In genomic region chr1:66700149-66700692, GRCm38 (mm10) we compare ENCODE assay signal across 8 mouse cellular contexts. TPM values are rescaled to one million over a fixed set of nuclear protein-coding genes. Genes with fewer than 3 reads are reported as not detected.
DNase-seq lines count a peak whose midpoint lies in the region; ATAC-seq lines count a peak whose summit lies in the region.

No protein-coding gene starts in this region.

- H3K36me3 ChIP-seq in heart, embryonic 16.5 days (ENCODE audit: control insufficient read depth, insufficient read depth): no peaks in the 10 kb centered on the region
- no peaks in the 10 kb centered on the region for H3K36me3 ChIP-seq in intestine, embryonic 15.5 days
- no peaks in the 10 kb centered on the region for H3K36me3 ChIP-seq in midbrain, embryonic 16.5 days (ENCODE audit: control insufficient read depth, insufficient read depth, low read length)

- H3K27ac ChIP-seq in heart, embryonic 16.5 days (ENCODE audit: low read length): no peak overlapping the region
- no peak overlapping the region for H3K27ac ChIP-seq in intestine, embryonic 15.5 days
- H3K27ac ChIP-seq in midbrain, embryonic 16.5 days (ENCODE audit: low read length): no peak overlapping the region

- intact Hi-C loops in heart, postnatal 25 days (cut with DNase I): loop anchor here (5.0 kb wide), 1 partner anchor 117 kb away; the partner anchor contains the start of gene Kansl1l
- intact Hi-C loops in left cerebral cortex, postnatal 36 days (cut with DNase I): loop anchor here (5.0 kb wide), 1 partner anchor 117 kb away; the partner anchor contains the start of gene Kansl1l

- ATAC-seq in heart, embryonic 16.5 days (replicated peaks; ENCODE audit: extremely low read depth, insufficient read depth, low FRiP score): no peak
- peak; percentile 41 for ATAC-seq in intestine, embryonic 15.5 days
- peak; percentile 70 for ATAC-seq in midbrain, embryonic 16.5 days

- H3K4me1 ChIP-seq in heart, embryonic 16.5 days (ENCODE audit: control insufficient read depth, insufficient read depth, low read length): peaks cover 13% of the 10 kb centered on the region
- 0 out of 2 replicates have a peak, but pooled peaks cover 3% of the 10 kb centered on the region for H3K4me1 ChIP-seq in intestine, embryonic 15.5 days (replicated peaks)
- H3K4me1 ChIP-seq in midbrain, embryonic 16.5 days (ENCODE audit: control insufficient read depth, insufficient read depth, low read length): peaks cover 19% of the 10 kb centered on the region

- H3K27me3 ChIP-seq in heart, embryonic 16.5 days (ENCODE audit: control insufficient read depth, insufficient read depth, low read length): no peaks in the 10 kb centered on the region
- H3K27me3 ChIP-seq in intestine, embryonic 15.5 days (replicated peaks): no peaks in the 10 kb centered on the region
- H3K27me3 ChIP-seq in midbrain, embryonic 16.5 days (ENCODE audit: control insufficient read depth, insufficient read depth, low read depth, low read length): no peaks in the 10 kb centered on the region

- DNase-seq in heart, postnatal 25 days (ENCODE audit: low spot score): no peak
- peak; percentile 36 for DNase-seq in brain, adult 2 months (ENCODE audit: low read depth, low spot score)
- no peak for DNase-seq in right cerebral cortex, adult 2 months (ENCODE audit: low spot score in 2 of 2)
- no peak for DNase-seq in gastrocnemius, adult 18-20 months (ENCODE audit: low spot score)
- DNase-seq in left cerebral cortex, postnatal 36 days (ENCODE audit: low spot score in 2 of 2): no peak

- H3K4me2 ChIP-seq in heart, embryonic 16.5 days (ENCODE audit: low read depth, low read length): peak overlapping the region; percentile 69
- peak overlapping the region; percentile 56 for H3K4me2 ChIP-seq in intestine, embryonic 15.5 days (replicated peaks)
- peak overlapping the region; percentile 71 for H3K4me2 ChIP-seq in midbrain, embryonic 16.5 days (ENCODE audit: low read length)

- H3K4me3 ChIP-seq in heart, embryonic 16.5 days (ENCODE audit: low read length): peak overlapping the region; percentile 90
- H3K4me3 ChIP-seq in intestine, embryonic 15.5 days (replicated peaks): peak overlapping the region; percentile 85
- peak overlapping the region; percentile 73 for H3K4me3 ChIP-seq in midbrain, embryonic 16.5 days (ENCODE audit: low read depth, low read length)

- no peak overlapping the region; the same call in 1 of the 2 replicates for H3K9ac ChIP-seq in heart, embryonic 16.5 days (ENCODE audit: low read length)
- H3K9ac ChIP-seq in intestine, embryonic 15.5 days: no peak overlapping the region
- no peak overlapping the region; the same call in 1 of the 2 replicates for H3K9ac ChIP-seq in midbrain, embryonic 16.5 days (ENCODE audit: low read depth, low read length)

- WGBS in heart, embryonic 16.5 days: 54% methylated on average over 5 of the region's 5 CpGs
- WGBS in intestine, embryonic 15.5 days: 52% methylated on average over 5 of the region's 5 CpGs
- WGBS in midbrain, embryonic 16.5 days: 43% methylated on average over 5 of the region's 5 CpGs

- no peaks in the 10 kb centered on the region for H3K9me3 ChIP-seq in heart, embryonic 16.5 days (replicated peaks; ENCODE audit: control insufficient read depth, low read length)
- H3K9me3 ChIP-seq in intestine, embryonic 15.5 days: no peaks in the 10 kb centered on the region
- no peaks in the 10 kb centered on the region for H3K9me3 ChIP-seq in midbrain, embryonic 16.5 days (replicated peaks; ENCODE audit: control insufficient read depth, low read length, poor library complexity, severe bottlenecking)

RNA-seq across cellular contexts. Expression of gene Rpe, which starts 0.4 kb away (rescaled TPM):
- 26.6 and 30.2 TPM in 2 replicates for polyA plus RNA-seq in heart, embryonic 16.5 days (2015; fragmentation: Nextera tagmentation; extraction: Ambion mirVana)
- total RNA-seq in heart, postnatal 25 days (2021): 10 to 100 TPM; 12.2 to 13.8 TPM
- polyA plus RNA-seq in intestine, embryonic 15.5 days (2015; fragmentation: Nextera tagmentation; extraction: Ambion mirVana): 60.4 and 64.6 TPM in 2 replicates
- 30.2 and 33.7 TPM in 2 replicates for polyA plus RNA-seq in midbrain, embryonic 16.5 days (2015; fragmentation: Nextera tagmentation; extraction: Ambion mirVana)
- total RNA-seq in gastrocnemius, adult 18-20 months (2021): 10 to 100 TPM in 1 of 2 experiments, 1 to 10 TPM in 1; 9.6 to 11.0 TPM
- 10 to 100 TPM; 31.4 to 32.4 TPM for total RNA-seq in left cerebral cortex, postnatal 36 days (2021)
